Mouse (Mus musculus) forebrain, postnatal 0 days (tissue): ENCODE results near the gene Erp44. TPM values are rescaled to one million over a fixed set of nuclear protein-coding genes. Genes with fewer than 3 reads are reported as not detected.

Source experiments
- ATAC-seq: fragments of 200-750 bp; cut with Nextera tagmentation; 2 replicates; pipeline ENCODE4 v1.8.0; 2017; ENCODE audit warnings: mild to moderate bottlenecking, moderate library complexity
- DNase-seq: peaks from one replicate; pipeline ENCODE4 v3.0.0-alpha.2; 2015
- H3K27ac ChIP-seq: fragments of 300-500 bp; sonication (generic); 2 replicates; pipeline ENCODE4 v1.5.1; 2014; ENCODE audit warnings: low read depth, mild to moderate bottlenecking, antibody characterized with exemption, low read length, moderate library complexity, mixed read lengths
- H3K27me3 ChIP-seq: fragments of 300-500 bp; sonication (generic); 2 replicates; pipeline ENCODE4 v1.6.1; 2014; ENCODE audit warnings: mild to moderate bottlenecking, low read length, mixed read lengths; ENCODE audit not compliant: insufficient read depth
- H3K36me3 ChIP-seq: fragments of 300-500 bp; sonication (generic); 2 replicates; pipeline ENCODE4 v1.6.1; 2014; ENCODE audit warnings: mild to moderate bottlenecking, moderate library complexity; ENCODE audit not compliant: insufficient read depth
- H3K4me1 ChIP-seq: fragments of 300-500 bp; sonication (generic); 2 replicates; pipeline ENCODE4 v1.6.1; 2014; ENCODE audit warnings: antibody characterized with exemption; ENCODE audit not compliant: insufficient read depth
- H3K4me2 ChIP-seq: fragments of 300-500 bp; sonication (generic); 2 replicates; pipeline ENCODE4 v1.6.1; 2014; ENCODE audit warnings: low read depth, mild to moderate bottlenecking, moderate library complexity
- H3K4me3 ChIP-seq: fragments of 300-500 bp; sonication (generic); 2 replicates; pipeline ENCODE4 v1.5.1; 2014; ENCODE audit warnings: low read depth, low read length, mixed read lengths
- H3K9ac ChIP-seq: fragments of 300-500 bp; sonication (generic); 2 replicates; pipeline ENCODE4 v1.6.1; 2014; ENCODE audit warnings: mild to moderate bottlenecking
- H3K9me3 ChIP-seq: fragments of 300-500 bp; sonication (generic); 2 replicates; pipeline ENCODE4 v1.6.1; 2016; ENCODE audit warnings: low read length
- CTCF ChIP-seq: sonication (generic); IDR thresholded peaks from 2 replicates; pipeline ENCODE4 v1.5.1; 2016; ENCODE audit warnings: antibody characterized with exemption, control low read depth, low read depth
- WGBS: fragments of 180-500 bp; shearing (Covaris S2); extraction: QIAGEN DNeasy Blood & Tissue Kit; methylation state at CpG from one replicate; pipeline ENCODE4 v1.1.7; 2014; 5-methylcytosine and 5-hydroxymethylcytosine counted together
- polyA plus RNA-seq: library from polyadenylated mRNA; unstranded; fragments of >200 nt; fragmentation: Nextera tagmentation; extraction: Ambion mirVana; gene quantifications from 2 replicates; pipeline ENCODE4 v1.2.1, GENCODE M21; 2015
- total RNA-seq: library from RNA; depleted of rRNA; stranded (reverse); fragments of >200 nt; gene quantifications from 2 replicates; pipeline ENCODE4 v1.2.3, GENCODE M21; 2014; rRNA removed

Erp44 gene
- total RNA-seq (26.2 and 33.4 TPM in 2 replicates), polyA plus RNA-seq (41.8 and 50.2 TPM in 2 replicates)

DNA sequence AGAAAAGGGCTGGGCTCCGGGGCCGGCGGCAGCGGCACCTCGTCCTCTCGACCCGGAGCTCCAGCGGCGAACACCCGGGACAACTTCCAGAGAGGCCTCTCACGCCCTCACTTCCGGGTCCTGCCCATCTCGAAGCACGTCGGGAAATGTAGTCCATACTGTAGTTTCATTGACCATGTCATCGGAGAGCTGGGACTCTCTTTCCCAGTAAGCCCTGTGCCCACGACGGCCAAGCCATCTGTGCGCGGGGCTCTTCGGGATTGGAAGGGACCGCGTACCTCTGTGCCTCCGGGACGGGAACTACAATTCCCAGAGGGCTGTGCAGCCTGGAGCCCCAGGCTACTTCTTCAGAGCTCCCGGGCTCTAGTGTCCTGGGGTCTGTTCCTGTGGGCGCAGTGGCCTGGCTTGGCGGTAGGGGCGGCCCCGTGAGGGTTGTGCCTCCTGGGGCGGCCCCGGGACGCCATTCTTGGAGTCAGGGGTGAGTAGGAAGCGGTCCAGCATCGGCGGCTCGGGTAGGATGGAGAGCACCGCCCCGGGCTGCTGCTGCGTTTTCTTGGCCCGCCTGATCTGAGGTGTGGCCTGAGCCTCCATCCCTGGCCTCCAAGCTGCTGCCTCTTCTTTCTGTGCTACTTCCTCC, at the start of gene Erp44, which contains the start of gene Invs:
Gene Erp44 (minus strand): TSS at position 61 of the 637 bp plus-strand sequence.
Gene Invs (plus strand): TSS at position 263 of the 637 bp plus-strand sequence.
- under 1% methylated on average over 41 of the region's 41 CpGs for WGBS
- peak; percentile 99 for ATAC-seq
- no peaks in the 10 kb centered on the region for H3K36me3 ChIP-seq

GRCm38 (mm10) chr4:48328042-48328441, 48.7 kb upstream of the Erp44 start:
- TF ChIP-seq CTCF, result no peak
- Histone ChIP-seq H3K27ac (no peak overlapping the region), H3K4me1 (no peaks in the 10 kb centered on the region), H3K9ac (no peak overlapping the region), H3K27me3 (no peaks in the 10 kb centered on the region), H3K4me3 (no peak overlapping the region), H3K36me3 (no peaks in the 10 kb centered on the region), H3K4me2 (no peak overlapping the region), H3K9me3 (no peaks in the 10 kb centered on the region)
- DNase-seq (no peak), ATAC-seq (no peak)
- WGBS, result 63% methylated on average over 2 of the region's 2 CpGs

More for the DNA sequence above, at the start of gene Erp44, which contains the start of gene Invs:
- peak; percentile 98 for DNase-seq
- Histone ChIP-seq H3K9ac (peak within 1 kb of the TSS; percentile 82), H3K4me1 (peaks cover 4% of the 10 kb centered on the region; the same call in 1 of the 2 replicates), H3K9me3 (no peaks in the 10 kb centered on the region), H3K4me3 (peak within 1 kb of the TSS; percentile 69), H3K27me3 (no peaks in the 10 kb centered on the region), H3K27ac (peak within 1 kb of the TSS; percentile 81), H3K4me2 (peak within 1 kb of the TSS; percentile 80)
- peak; percentile 11; the same call in 1 of the 2 replicates for TF ChIP-seq CTCF

GRCm38 (mm10) chr4:48327192-48327591, 47.8 kb upstream of the Erp44 start:
- no peak for DNase-seq
- no peaks in the 10 kb centered on the region for H3K9me3 ChIP-seq
- H3K27ac ChIP-seq, result no peak overlapping the region
- H3K27me3 ChIP-seq, result no peaks in the 10 kb centered on the region
- no peak for ATAC-seq
- no peaks in the 10 kb centered on the region for H3K4me1 ChIP-seq
- TF ChIP-seq CTCF, result no peak
- no peaks in the 10 kb centered on the region for H3K36me3 ChIP-seq
- H3K9ac ChIP-seq, result no peak overlapping the region
- no peak overlapping the region for H3K4me2 ChIP-seq
- H3K4me3 ChIP-seq, result no peak overlapping the region

DNA sequence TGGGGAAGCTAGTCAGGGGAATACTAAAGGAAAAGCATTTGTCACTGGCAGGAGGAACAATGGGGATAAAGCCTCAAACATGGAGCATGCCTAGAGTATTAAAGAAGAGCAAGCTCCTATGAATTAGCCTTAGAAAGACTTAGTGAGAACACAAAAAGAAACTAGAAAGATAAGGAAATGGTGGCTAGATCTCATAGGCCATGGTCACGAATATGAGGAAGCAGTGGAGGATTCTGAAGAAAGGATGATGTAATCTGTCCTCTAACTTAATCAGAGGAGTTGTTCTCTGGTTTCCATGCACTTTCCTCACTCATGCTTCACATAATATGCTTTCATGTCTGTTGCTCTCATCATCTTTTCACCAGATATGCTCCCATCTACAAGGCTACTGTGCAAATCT, 42.7 kb upstream of the Erp44 start:
- Histone ChIP-seq H3K4me1 (no peaks in the 10 kb centered on the region), H3K9ac (no peak overlapping the region), H3K27ac (no peak overlapping the region), H3K9me3 (no peaks in the 10 kb centered on the region), H3K4me2 (no peak overlapping the region), H3K36me3 (no peaks in the 10 kb centered on the region), H3K4me3 (no peak overlapping the region), H3K27me3 (no peaks in the 10 kb centered on the region)
- WGBS, result 57% methylated on average over 1 of the region's 1 CpGs
- ATAC-seq (no peak), DNase-seq (no peak)
- TF ChIP-seq CTCF, result no peak

GRCm38 (mm10) chr4:48321276-48321675, 41.9 kb upstream of the Erp44 start:
- DNase-seq (peak; percentile 16), ATAC-seq (no peak)
- Histone ChIP-seq H3K4me1 (no peaks in the 10 kb centered on the region), H3K9ac (no peak overlapping the region), H3K4me3 (no peak overlapping the region), H3K36me3 (no peaks in the 10 kb centered on the region), H3K9me3 (no peaks in the 10 kb centered on the region), H3K27me3 (no peaks in the 10 kb centered on the region), H3K27ac (no peak overlapping the region), H3K4me2 (no peak overlapping the region)
- TF ChIP-seq CTCF, result no peak
- WGBS, result 70% methylated on average over 1 of the region's 1 CpGs

DNA sequence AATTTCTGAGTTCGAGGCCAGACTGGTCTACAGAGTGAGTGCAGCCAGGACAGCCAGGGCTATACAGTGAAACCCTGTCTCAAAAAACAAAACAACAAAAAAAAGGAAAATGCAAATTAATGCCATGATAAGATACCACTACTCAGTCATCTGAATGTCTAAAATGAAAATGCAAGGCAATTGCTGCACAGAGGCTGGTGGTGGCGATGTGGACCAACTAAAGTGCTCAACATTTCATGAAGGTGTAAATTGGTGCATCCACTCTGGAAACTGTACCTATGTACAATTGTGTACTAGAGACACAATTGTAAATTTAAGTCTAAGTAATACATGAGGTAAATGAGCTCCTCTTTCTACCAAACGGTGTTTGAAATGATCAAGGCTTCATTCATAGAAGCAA, 36.7 kb upstream of the Erp44 start:
- ATAC-seq (no peak), DNase-seq (no peak)
- Histone ChIP-seq H3K9ac (no peak overlapping the region), H3K9me3 (no peaks in the 10 kb centered on the region), H3K27me3 (no peaks in the 10 kb centered on the region), H3K4me3 (no peak overlapping the region), H3K4me2 (no peak overlapping the region), H3K4me1 (no peaks in the 10 kb centered on the region), H3K36me3 (no peaks in the 10 kb centered on the region), H3K27ac (no peak overlapping the region)
- WGBS, result 94% methylated on average over 3 of the region's 3 CpGs
- peak; percentile 20 for TF ChIP-seq CTCF

DNA sequence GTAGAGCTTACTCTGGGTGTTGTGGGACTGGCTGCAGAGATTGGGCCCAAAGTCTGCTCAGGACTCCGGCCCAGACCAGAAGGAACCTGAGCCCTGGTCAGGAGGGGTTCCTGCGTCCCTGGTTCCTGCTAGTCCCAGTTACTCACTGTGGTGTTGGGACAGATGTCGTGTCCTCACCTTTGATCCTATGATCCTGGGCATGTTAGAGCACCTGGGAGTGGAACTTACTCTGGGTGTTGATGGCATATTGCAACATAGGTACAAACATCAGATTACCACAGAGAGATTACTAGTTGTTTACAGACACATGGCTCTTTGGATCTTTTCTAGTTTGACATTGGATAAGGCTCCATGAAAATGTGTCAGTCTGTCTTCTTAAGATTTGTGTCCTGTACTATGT, 35.5 kb upstream of the Erp44 start:
- WGBS, result 86% methylated on average over 3 of the region's 3 CpGs
- Histone ChIP-seq H3K4me3 (no peak overlapping the region), H3K9ac (no peak overlapping the region), H3K4me1 (no peaks in the 10 kb centered on the region), H3K36me3 (no peaks in the 10 kb centered on the region; the same call in 1 of the 2 replicates), H3K27me3 (no peaks in the 10 kb centered on the region), H3K27ac (no peak overlapping the region), H3K9me3 (no peaks in the 10 kb centered on the region), H3K4me2 (no peak overlapping the region)
- TF ChIP-seq CTCF, result no peak
- no peak for ATAC-seq
- DNase-seq, result no peak
